Mouse (Mus musculus) cerebellum, adult 2 months (tissue): ENCODE data around the gene Ift43.

Experiments used
- CTCF ChIP-seq: fragments of 200-500 bp; IDR thresholded peaks from 2 replicates; pipeline ENCODE4 v1.5.1; 2011; ENCODE audit warnings: low read depth, mild to moderate bottlenecking, control low read depth, low read length, moderate library complexity, borderline replicate concordance; ENCODE audit not compliant: insufficient read depth
- POLR2A ChIP-seq: fragments of 200-500 bp; IDR thresholded peaks from 2 replicates; pipeline ENCODE4 v1.6.1; 2011; ENCODE audit warnings: low read length, control low read depth, borderline replicate concordance; ENCODE audit not compliant: insufficient read depth

DNA sequence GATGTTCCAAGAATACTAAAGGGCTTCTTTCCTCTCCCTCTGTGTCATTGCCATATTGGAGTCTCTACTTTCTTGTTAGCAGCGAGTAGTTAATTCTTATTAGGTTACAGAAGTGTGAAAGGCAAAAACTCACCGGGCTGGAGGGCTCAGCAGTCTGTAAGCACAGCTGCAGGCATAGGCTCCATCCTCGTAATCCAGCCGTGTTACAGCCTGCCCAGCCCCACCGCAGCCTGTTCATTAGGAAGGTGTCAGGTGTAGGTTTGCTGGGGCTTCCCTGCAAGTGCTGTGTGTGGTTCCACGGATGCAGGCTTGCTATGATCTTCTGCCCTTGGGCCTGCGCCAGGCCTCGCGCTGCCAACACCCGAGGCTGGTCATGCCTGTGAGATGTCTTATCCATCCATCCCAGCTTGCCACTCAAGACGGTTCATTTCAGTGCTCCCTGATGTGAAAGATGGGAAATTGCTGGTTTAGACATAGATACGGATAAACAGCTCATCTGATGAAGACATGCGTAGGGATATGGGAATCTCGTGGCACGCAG is 34.0 kb downstream of the Ift43 start:
- TF ChIP-seq POLR2A (no peak), CTCF (no peak)
